Mouse (Mus musculus) cerebellum, adult 2 months (tissue): ENCODE data around the gene Ptpn14.

Experiments
- CTCF ChIP-seq: fragments of 200-500 bp; IDR thresholded peaks from 2 replicates; pipeline ENCODE4 v1.5.1; 2011; ENCODE audit warnings: low read depth, mild to moderate bottlenecking, control low read depth, low read length, moderate library complexity, borderline replicate concordance; ENCODE audit not compliant: insufficient read depth
- POLR2A ChIP-seq: fragments of 200-500 bp; IDR thresholded peaks from 2 replicates; pipeline ENCODE4 v1.6.1; 2011; ENCODE audit warnings: low read length, control low read depth, borderline replicate concordance; ENCODE audit not compliant: insufficient read depth

DNA sequence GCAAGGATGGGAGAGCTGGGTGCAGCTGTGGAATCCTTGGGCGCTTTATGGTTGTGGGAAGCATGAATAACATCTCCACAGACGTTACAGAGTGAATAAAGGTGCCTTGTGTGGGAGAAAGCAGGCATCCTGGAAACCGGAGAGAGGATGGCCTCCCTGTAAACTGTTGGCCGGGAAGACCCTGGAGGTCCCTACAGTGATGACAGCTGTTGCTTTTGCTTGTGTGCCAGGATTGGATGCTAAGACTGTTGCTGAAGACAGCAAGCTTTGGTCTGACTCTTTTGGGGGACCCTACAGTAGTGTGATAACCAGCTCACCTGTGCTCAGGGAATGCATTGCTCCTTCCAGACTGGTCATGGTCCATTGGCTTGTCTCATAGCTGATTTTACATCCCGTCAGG, 15.1 kb downstream of the Ptpn14 start:
- TF ChIP-seq CTCF (no peak), POLR2A (no peak)
